Mouse (Mus musculus) heart, embryonic 12.5 days (tissue): ENCODE measurements around the gene Mid1. TPM values are rescaled to one million over a fixed set of nuclear protein-coding genes. Genes with fewer than 3 reads are reported as not detected.
A peak's percentile ranks its signal among the peaks of the same experiment; 100 is the strongest.
"Not testable (repeated sequence)": the region's sequence is repeated elsewhere in the genome, so short reads cannot be mapped to it uniquely, and the experiment has no call there.

Source experiments
- ATAC-seq: fragments of 200-750 bp; cut with Nextera tagmentation; 2 replicates; pipeline ENCODE4 v1.8.0; 2017; ENCODE audit warnings: moderate TSS enrichment, moderate library complexity; ENCODE audit not compliant: insufficient number of reproducible peaks, low FRiP score
- H3K27ac ChIP-seq: fragments of 300-500 bp; sonication (generic); 2 replicates; pipeline ENCODE4 v1.5.1; 2016; ENCODE audit warnings: mild to moderate bottlenecking, moderate library complexity; ENCODE audit not compliant: poor library complexity, severe bottlenecking
- H3K27me3 ChIP-seq: fragments of 300-500 bp; sonication (generic); replicated peaks from 2 replicates; pipeline ENCODE4 v1.6.1; 2016; ENCODE audit warnings: mild to moderate bottlenecking, moderate library complexity
- H3K36me3 ChIP-seq: fragments of 300-500 bp; sonication (generic); 2 replicates; pipeline ENCODE4 v1.6.1; 2016; ENCODE audit warnings: mild to moderate bottlenecking, moderate library complexity
- H3K4me1 ChIP-seq: fragments of 300-500 bp; sonication (generic); replicated peaks from 2 replicates; pipeline ENCODE4 v1.6.1; 2016; ENCODE audit warnings: mild to moderate bottlenecking
- H3K4me2 ChIP-seq: fragments of 300-500 bp; sonication (generic); 2 replicates; pipeline ENCODE4 v1.6.1; 2016; ENCODE audit warnings: mild to moderate bottlenecking, moderate library complexity
- H3K4me3 ChIP-seq: fragments of 300-500 bp; sonication (generic); 2 replicates; pipeline ENCODE4 v1.5.1; 2016; ENCODE audit warnings: mild to moderate bottlenecking
- H3K9ac ChIP-seq: fragments of 300-500 bp; sonication (generic); 2 replicates; pipeline ENCODE4 v1.6.1; 2016; ENCODE audit warnings: mild to moderate bottlenecking, moderate library complexity
- H3K9me3 ChIP-seq: fragments of 300-500 bp; sonication (generic); replicated peaks from 2 replicates; pipeline ENCODE4 v1.6.1; 2016; ENCODE audit warnings: mild to moderate bottlenecking, moderate library complexity
- WGBS: fragments of 180-500 bp; shearing (Covaris S2); methylation state at CpG from one replicate; pipeline ENCODE4 v1.1.7; 2016; 5-methylcytosine and 5-hydroxymethylcytosine counted together
- polyA plus RNA-seq: library from polyadenylated mRNA; unstranded; fragments of >200 nt; fragmentation: Nextera tagmentation; extraction: Ambion mirVana; gene quantifications from 2 replicates; pipeline ENCODE4 v1.2.1, GENCODE M21; 2016

Gene Mid1
- polyA plus RNA-seq, 1 experiment from 2014 or later = 7.7 TPM

GRCm38 (mm10) chrX:169971562-169971961, 286.6 kb downstream of the Mid1 start:
- Histone ChIP-seq H3K36me3 (peaks cover 25% of the 10 kb centered on the region; the same call in 1 of the 2 replicates), H3K9me3 (peaks cover 35% of the 10 kb centered on the region)
- H3K27ac ChIP-seq, H3K4me1 ChIP-seq, ATAC-seq, H3K27me3 ChIP-seq, H3K4me2 ChIP-seq, H3K4me3 ChIP-seq, H3K9ac ChIP-seq: not testable (repeated sequence)
- WGBS = 83% methylated on average over 6 of the region's 6 CpGs

- H3K4me1 ChIP-seq, H3K4me3 ChIP-seq, H3K4me2 ChIP-seq, H3K9ac ChIP-seq, H3K27me3 ChIP-seq: not testable (repeated sequence)
- ATAC-seq = peak; percentile 37; the same call in 1 of the 2 replicates
- H3K36me3 ChIP-seq = peaks cover 28% of the 10 kb centered on the region
- WGBS = 63% methylated on average over 2 of the region's 2 CpGs
- peak overlapping the region; percentile 1; the same call in 1 of the 2 replicates for H3K27ac ChIP-seq
- H3K9me3 ChIP-seq = peaks cover 35% of the 10 kb centered on the region
Measured at GRCm38 (mm10) chrX:169972131-169972530, 287.1 kb downstream of the Mid1 start.

GRCm38 (mm10) chrX:169972791-169973494, 287.9 kb downstream of the Mid1 start:
- not testable (repeated sequence) for ATAC-seq, H3K4me1 ChIP-seq, H3K4me3 ChIP-seq, H3K27ac ChIP-seq, H3K4me2 ChIP-seq, H3K9ac ChIP-seq, H3K27me3 ChIP-seq
- Histone ChIP-seq H3K9me3 (peaks cover 38% of the 10 kb centered on the region), H3K36me3 (peaks cover 32% of the 10 kb centered on the region)
- 65% methylated on average over 6 of the region's 6 CpGs for WGBS

GRCm38 (mm10) chrX:169973806-169974205, 288.8 kb downstream of the Mid1 start:
- not testable (repeated sequence) for ATAC-seq, H3K4me1 ChIP-seq, H3K9ac ChIP-seq, H3K4me3 ChIP-seq, H3K4me2 ChIP-seq, H3K27me3 ChIP-seq, H3K27ac ChIP-seq
- WGBS = 60% methylated on average over 3 of the region's 3 CpGs
- Histone ChIP-seq H3K36me3 (peaks cover 36% of the 10 kb centered on the region), H3K9me3 (peaks cover 46% of the 10 kb centered on the region)

- WGBS = 60% methylated on average over 4 of the region's 4 CpGs
- peaks cover 36% of the 10 kb centered on the region for H3K36me3 ChIP-seq
- H3K27ac ChIP-seq, H3K27me3 ChIP-seq, H3K9ac ChIP-seq, H3K4me2 ChIP-seq, ATAC-seq, H3K4me1 ChIP-seq, H3K4me3 ChIP-seq: not testable (repeated sequence)
- H3K9me3 ChIP-seq = peaks cover 52% of the 10 kb centered on the region
Measured at GRCm38 (mm10) chrX:169974456-169974855, 289.5 kb downstream of the Mid1 start.

- H3K27ac ChIP-seq = 0 out of 2 replicates have a peak overlapping the region, but pooled peaks have one; percentile 2
- H3K36me3 ChIP-seq = peaks cover 33% of the 10 kb centered on the region
- not testable (repeated sequence) for H3K4me3 ChIP-seq, H3K27me3 ChIP-seq, H3K4me2 ChIP-seq, ATAC-seq, H3K9ac ChIP-seq, H3K4me1 ChIP-seq
- H3K9me3 ChIP-seq = peaks cover 52% of the 10 kb centered on the region
- 73% methylated on average over 6 of the region's 6 CpGs for WGBS
Measured at GRCm38 (mm10) chrX:169974974-169975373, 290.0 kb downstream of the Mid1 start.

- Histone ChIP-seq H3K27ac (0 out of 2 replicates have a peak overlapping the region, but pooled peaks have one; percentile 2), H3K36me3 (peaks cover 29% of the 10 kb centered on the region), H3K9me3 (peaks cover 55% of the 10 kb centered on the region)
- WGBS = 65% methylated on average over 3 of the region's 3 CpGs
- not testable (repeated sequence) for H3K27me3 ChIP-seq, H3K4me1 ChIP-seq, H3K9ac ChIP-seq, H3K4me2 ChIP-seq, H3K4me3 ChIP-seq
- peak; percentile 20 for ATAC-seq
Measured at GRCm38 (mm10) chrX:169975681-169976131, 290.7 kb downstream of the Mid1 start.

- H3K27ac ChIP-seq, H3K4me1 ChIP-seq, H3K9ac ChIP-seq, H3K4me2 ChIP-seq, H3K27me3 ChIP-seq, H3K4me3 ChIP-seq, ATAC-seq: not testable (repeated sequence)
- Histone ChIP-seq H3K9me3 (peaks cover 58% of the 10 kb centered on the region), H3K36me3 (peaks cover 29% of the 10 kb centered on the region)
- WGBS = 61% methylated on average over 5 of the region's 5 CpGs
Measured at GRCm38 (mm10) chrX:169976340-169976739, 291.3 kb downstream of the Mid1 start.

- 82% methylated on average over 7 of the region's 7 CpGs for WGBS
- Histone ChIP-seq H3K36me3 (peaks cover 38% of the 10 kb centered on the region), H3K9me3 (peaks cover 60% of the 10 kb centered on the region), H3K27ac (peak overlapping the region; percentile 25; the same call in 1 of the 2 replicates)
- not testable (repeated sequence) for H3K4me3 ChIP-seq, H3K4me1 ChIP-seq, H3K27me3 ChIP-seq, ATAC-seq, H3K4me2 ChIP-seq, H3K9ac ChIP-seq
Measured at GRCm38 (mm10) chrX:169977856-169978435, 292.9 kb downstream of the Mid1 start.

GRCm38 (mm10) chrX:169978436-169979381, 293.7 kb downstream of the Mid1 start:
- ATAC-seq, H3K4me1 ChIP-seq, H3K27me3 ChIP-seq, H3K9ac ChIP-seq, H3K4me3 ChIP-seq, H3K4me2 ChIP-seq: not testable (repeated sequence)
- H3K36me3 ChIP-seq = peaks cover 41% of the 10 kb centered on the region
- 60% methylated on average over 29 of the region's 29 CpGs for WGBS
- peaks cover 63% of the 10 kb centered on the region for H3K9me3 ChIP-seq
- peak overlapping the region; percentile 25 for H3K27ac ChIP-seq
